Mouse (Mus musculus) liver, embryonic 11.5 days (tissue): ENCODE results near the gene Gm1673. TPM values are rescaled to one million over a fixed set of nuclear protein-coding genes. Genes with fewer than 3 reads are reported as not detected.
A peak's percentile ranks its signal among the peaks of the same experiment; 100 is the strongest.

ENCODE experiments used
- ATAC-seq: fragments of 200-750 bp; cut with Nextera tagmentation; replicated peaks from 2 replicates; pipeline ENCODE4 v1.8.0; 2017; ENCODE audit warnings: moderate number of reproducible peaks, mild to moderate bottlenecking, moderate TSS enrichment, moderate library complexity; ENCODE audit not compliant: low FRiP score
- DNase-seq: peaks from one replicate; pipeline ENCODE4 v3.0.0-alpha.2; 2017; ENCODE audit warnings: low spot score
- H3K27ac ChIP-seq: fragments of 300-500 bp; sonication (generic); 2 replicates; pipeline ENCODE4 v1.5.1; 2014; ENCODE audit warnings: mild to moderate bottlenecking, low read depth, low read length, control low read depth
- H3K27me3 ChIP-seq: fragments of 300-500 bp; sonication (generic); replicated peaks from 2 replicates; pipeline ENCODE4 v1.6.1; 2014; ENCODE audit warnings: low read length, mixed read lengths; ENCODE audit not compliant: control insufficient read depth, insufficient read depth
- H3K36me3 ChIP-seq: fragments of 300-500 bp; sonication (generic); 2 replicates; pipeline ENCODE4 v1.6.1; 2014; ENCODE audit warnings: mild to moderate bottlenecking, low read length, moderate library complexity, mixed read lengths; ENCODE audit not compliant: control insufficient read depth, insufficient read depth
- H3K4me1 ChIP-seq: fragments of 300-500 bp; sonication (generic); replicated peaks from 2 replicates; pipeline ENCODE4 v1.6.1; 2014; ENCODE audit warnings: low read length, mixed read lengths; ENCODE audit not compliant: control insufficient read depth, insufficient read depth
- H3K4me2 ChIP-seq: fragments of 300-500 bp; sonication (generic); 2 replicates; pipeline ENCODE4 v1.6.1; 2014; ENCODE audit warnings: mild to moderate bottlenecking, control low read depth, moderate library complexity
- H3K4me3 ChIP-seq: fragments of 300-500 bp; sonication (generic); 2 replicates; pipeline ENCODE4 v1.5.1; 2014; ENCODE audit warnings: low read depth, low read length, control low read depth
- H3K9ac ChIP-seq: fragments of 300-500 bp; sonication (generic); 2 replicates; pipeline ENCODE4 v1.6.1; 2014; ENCODE audit warnings: low read depth, low read length, control low read depth
- H3K9me3 ChIP-seq: fragments of 300-500 bp; sonication (generic); 2 replicates; pipeline ENCODE4 v1.6.1; 2016; ENCODE audit warnings: low read length, inconsistent platforms, mixed read lengths; ENCODE audit not compliant: control insufficient read depth
- WGBS: fragments of 180-500 bp; shearing (Covaris S2); extraction: QIAGEN DNeasy Blood & Tissue Kit; methylation state at CpG from one replicate; pipeline ENCODE4 v1.1.7; 2014; 5-methylcytosine and 5-hydroxymethylcytosine counted together
- polyA plus RNA-seq: library from polyadenylated mRNA; unstranded; fragments of >200 nt; fragmentation: Nextera tagmentation; extraction: Ambion mirVana; gene quantifications from 2 replicates; pipeline ENCODE4 v1.2.1, GENCODE M21; 2014

Gm1673 gene
- polyA plus RNA-seq, 1 experiment from 2014 or later: 27.6 TPM

- Histone ChIP-seq H3K4me3 (no peak overlapping the region), H3K27ac (no peak overlapping the region), H3K9me3 (no peaks in the 10 kb centered on the region), H3K9ac (no peak overlapping the region), H3K4me2 (no peak overlapping the region), H3K36me3 (no peaks in the 10 kb centered on the region), H3K27me3 (peaks cover 48% of the 10 kb centered on the region), H3K4me1 (0 out of 2 replicates have a peak, but pooled peaks cover 3% of the 10 kb centered on the region)
- WGBS: 91% methylated on average over 25 of the region's 25 CpGs
- ATAC-seq (no peak), DNase-seq (no peak)
Observed at GRCm38 (mm10) chr5:34000809-34001208, 17.6 kb downstream of the Gm1673 start.

DNA sequence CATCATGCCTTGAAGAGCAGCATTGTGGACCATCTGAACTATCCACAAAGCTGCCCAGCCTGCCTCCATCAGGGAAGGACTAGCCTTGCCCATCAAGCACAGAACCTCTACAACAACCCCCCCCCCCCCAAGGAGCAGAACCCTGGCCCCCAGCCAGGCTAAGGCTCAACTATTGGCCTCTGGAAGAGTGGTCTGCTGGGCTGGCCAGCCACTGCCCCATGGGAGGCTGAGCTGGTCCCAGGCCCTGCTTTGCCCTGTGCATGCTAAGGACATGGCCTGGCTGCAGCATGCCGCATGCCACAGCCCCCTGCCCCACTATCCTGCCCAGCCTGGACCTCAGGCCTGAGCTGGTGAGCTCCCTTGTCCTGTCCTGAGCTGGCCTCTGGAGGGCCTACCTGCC lies 18.2 kb downstream of the Gm1673 start:
- DNase-seq (no peak), ATAC-seq (no peak)
- Histone ChIP-seq H3K9ac (no peak overlapping the region), H3K4me1 (0 out of 2 replicates have a peak, but pooled peaks cover 3% of the 10 kb centered on the region), H3K9me3 (no peaks in the 10 kb centered on the region), H3K4me2 (no peak overlapping the region), H3K27me3 (peaks cover 42% of the 10 kb centered on the region), H3K36me3 (no peaks in the 10 kb centered on the region), H3K4me3 (no peak overlapping the region), H3K27ac (no peak overlapping the region)
- 92% methylated on average over 1 of the region's 1 CpGs for WGBS

DNA sequence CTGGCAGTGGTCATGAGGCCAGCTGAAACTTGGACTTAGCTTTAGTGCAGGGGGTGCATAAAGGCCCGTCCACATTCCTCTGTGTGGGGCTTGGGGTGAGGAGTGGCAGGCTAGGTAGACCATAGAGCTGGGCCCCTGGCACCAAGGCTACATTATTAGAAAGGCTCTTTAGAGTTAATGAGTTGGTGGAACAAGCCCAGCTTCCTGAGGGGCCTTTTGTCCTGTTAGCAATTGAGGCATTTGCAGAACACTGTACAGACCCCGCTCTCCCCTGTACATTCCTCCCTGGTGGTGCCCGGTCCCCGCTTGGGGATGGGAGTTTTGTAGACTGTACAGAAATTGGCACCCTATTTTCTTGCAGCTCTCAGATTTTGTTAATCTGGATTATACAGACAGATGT lies 19.4 kb downstream of the Gm1673 start:
- H3K4me3 ChIP-seq: no peak overlapping the region
- H3K36me3 ChIP-seq: no peaks in the 10 kb centered on the region
- H3K4me1 ChIP-seq: no peaks in the 10 kb centered on the region
- H3K27me3 ChIP-seq: peaks cover 29% of the 10 kb centered on the region
- WGBS: 88% methylated on average over 4 of the region's 4 CpGs
- no peak for ATAC-seq
- no peak overlapping the region for H3K27ac ChIP-seq
- H3K9ac ChIP-seq: no peak overlapping the region
- DNase-seq: no peak
- no peaks in the 10 kb centered on the region for H3K9me3 ChIP-seq
- no peak overlapping the region for H3K4me2 ChIP-seq

GRCm38 (mm10) chr5:34004618-34005017 lies 21.4 kb downstream of the Gm1673 start:
- H3K4me3 ChIP-seq: no peak overlapping the region
- no peak overlapping the region for H3K4me2 ChIP-seq
- 68% methylated on average over 5 of the region's 5 CpGs for WGBS
- H3K9me3 ChIP-seq: no peaks in the 10 kb centered on the region
- H3K27ac ChIP-seq: no peak overlapping the region
- H3K27me3 ChIP-seq: peaks cover 12% of the 10 kb centered on the region
- ATAC-seq (no peak), DNase-seq (no peak)
- H3K9ac ChIP-seq: no peak overlapping the region
- H3K36me3 ChIP-seq: no peaks in the 10 kb centered on the region
- H3K4me1 ChIP-seq: no peaks in the 10 kb centered on the region

DNA sequence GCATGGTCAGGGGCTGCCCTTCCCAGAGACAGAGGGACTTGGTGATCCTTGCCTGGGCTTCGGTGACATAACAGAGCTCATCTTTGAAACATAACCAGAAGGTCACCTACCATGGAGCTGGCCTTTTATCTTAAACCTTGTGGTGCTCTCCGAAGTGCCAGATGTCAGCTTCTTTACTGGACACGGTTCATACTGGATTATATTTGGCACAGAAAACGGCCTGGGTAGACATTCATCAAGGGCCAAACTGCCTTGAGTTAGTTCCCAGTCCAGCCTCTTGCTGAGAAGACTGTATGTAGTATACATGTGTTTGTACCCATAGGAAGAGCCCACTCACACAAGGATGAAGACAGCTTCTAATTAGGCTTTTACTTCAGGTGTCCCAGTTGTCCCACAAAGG lies 23.6 kb downstream of the Gm1673 start:
- Histone ChIP-seq H3K27me3 (peaks cover 2% of the 10 kb centered on the region; the same call in 1 of the 2 replicates), H3K27ac (no peak overlapping the region), H3K36me3 (no peaks in the 10 kb centered on the region), H3K9me3 (no peaks in the 10 kb centered on the region), H3K4me2 (no peak overlapping the region), H3K4me1 (no peaks in the 10 kb centered on the region), H3K9ac (no peak overlapping the region), H3K4me3 (no peak overlapping the region)
- no peak for DNase-seq
- WGBS: 80% methylated on average over 4 of the region's 4 CpGs
- no peak for ATAC-seq

- Histone ChIP-seq H3K9me3 (no peaks in the 10 kb centered on the region), H3K36me3 (no peaks in the 10 kb centered on the region), H3K27me3 (peaks cover 2% of the 10 kb centered on the region; the same call in 1 of the 2 replicates), H3K9ac (no peak overlapping the region), H3K4me3 (no peak overlapping the region), H3K4me2 (no peak overlapping the region), H3K27ac (no peak overlapping the region), H3K4me1 (no peaks in the 10 kb centered on the region)
- WGBS: 70% methylated on average over 4 of the region's 4 CpGs
- DNase-seq: peak; percentile 21
- no peak for ATAC-seq
Observed at GRCm38 (mm10) chr5:34007392-34007941, 24.2 kb downstream of the Gm1673 start.

DNA sequence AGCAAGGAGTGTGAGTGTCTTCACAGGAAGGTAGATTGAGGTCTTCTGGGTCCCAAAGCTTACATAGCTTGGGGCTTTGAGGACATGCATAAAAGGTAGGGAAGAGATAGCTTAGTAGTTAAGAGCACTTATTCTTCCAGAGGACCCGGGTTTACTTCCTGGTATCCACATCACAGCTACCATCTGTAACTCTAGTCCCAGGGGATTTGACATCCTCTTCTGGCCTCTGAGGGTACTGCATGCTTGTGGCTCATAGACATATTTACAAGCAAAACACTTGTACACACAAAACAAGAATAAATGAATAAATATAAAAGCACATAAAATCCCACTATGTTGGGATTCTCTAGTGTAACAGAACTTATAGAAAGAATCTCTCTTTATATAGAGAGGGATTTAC lies 31.4 kb downstream of the Gm1673 start:
- H3K4me1 ChIP-seq: no peaks in the 10 kb centered on the region
- no peak overlapping the region for H3K4me3 ChIP-seq
- WGBS: 65% methylated on average over 1 of the region's 1 CpGs

DNA sequence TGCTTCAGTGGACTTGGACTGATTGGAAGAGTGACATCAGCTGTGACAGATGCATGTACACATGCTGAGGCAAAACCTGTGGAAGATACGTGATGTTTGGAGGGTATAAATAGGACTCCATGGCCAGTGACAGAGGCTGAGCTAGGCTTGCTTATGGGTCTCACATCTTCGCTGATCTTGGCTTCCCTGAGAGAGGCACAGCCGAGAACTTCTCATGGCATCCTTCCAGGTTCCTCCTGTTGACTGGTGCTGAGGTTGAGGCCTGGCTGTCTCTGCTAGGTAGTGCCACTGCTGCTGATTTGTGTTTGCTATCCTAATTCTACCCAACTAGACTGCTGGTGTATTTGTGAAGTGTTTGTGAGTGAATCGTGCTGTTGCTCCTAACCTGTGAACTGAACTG lies 35.7 kb downstream of the Gm1673 start:
- Histone ChIP-seq H3K4me3 (no peak overlapping the region), H3K36me3 (no peaks in the 10 kb centered on the region), H3K9ac (no peak overlapping the region), H3K27ac (no peak overlapping the region), H3K27me3 (no peaks in the 10 kb centered on the region), H3K4me1 (no peaks in the 10 kb centered on the region), H3K9me3 (no peaks in the 10 kb centered on the region), H3K4me2 (no peak overlapping the region)
- WGBS: 76% methylated on average over 4 of the region's 4 CpGs
- DNase-seq (peak; percentile 19), ATAC-seq (no peak)

More for the DNA sequence above, 31.4 kb downstream of the Gm1673 start:
- H3K9ac ChIP-seq: no peak overlapping the region
- no peak for ATAC-seq
- no peaks in the 10 kb centered on the region for H3K9me3 ChIP-seq
- DNase-seq: no peak
- no peaks in the 10 kb centered on the region for H3K36me3 ChIP-seq
- no peak overlapping the region for H3K27ac ChIP-seq
- H3K4me2 ChIP-seq: no peak overlapping the region
- H3K27me3 ChIP-seq: no peaks in the 10 kb centered on the region

DNA sequence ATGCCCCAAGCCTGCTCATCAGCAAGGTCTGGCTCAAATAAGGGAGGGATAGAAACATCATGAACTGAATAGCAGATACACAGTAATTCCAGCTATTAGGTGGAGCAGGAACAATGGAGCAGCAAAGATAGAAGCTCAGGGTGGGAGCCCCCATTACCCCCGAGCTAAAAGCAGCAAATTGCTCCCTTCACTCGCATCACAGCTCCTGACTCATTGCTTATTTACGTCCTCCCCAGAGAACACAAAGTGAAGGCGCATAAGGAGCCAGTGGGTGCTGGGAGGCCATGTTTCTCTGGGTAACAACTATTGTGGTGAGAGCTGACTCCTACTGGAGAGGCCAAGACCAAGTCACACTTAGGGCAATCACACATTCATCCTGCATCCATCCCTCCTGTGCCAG lies 46.9 kb downstream of the Gm1673 start:
- DNase-seq: no peak
- WGBS: 66% methylated on average over 4 of the region's 4 CpGs

More for the DNA sequence above, 46.9 kb downstream of the Gm1673 start:
- no peak overlapping the region for H3K4me2 ChIP-seq
- no peaks in the 10 kb centered on the region for H3K9me3 ChIP-seq
- no peak overlapping the region for H3K27ac ChIP-seq
- no peak overlapping the region for H3K4me3 ChIP-seq
- H3K9ac ChIP-seq: no peak overlapping the region
- no peaks in the 10 kb centered on the region for H3K36me3 ChIP-seq
- no peak for ATAC-seq
- H3K4me1 ChIP-seq: no peaks in the 10 kb centered on the region
- no peaks in the 10 kb centered on the region for H3K27me3 ChIP-seq
